Mouse (Mus musculus) forebrain, embryonic 14.5 days (tissue): ENCODE measurements around the gene Rhot2. TPM values are rescaled to one million over a fixed set of nuclear protein-coding genes. Genes with fewer than 3 reads are reported as not detected.

Experiments used
- ATAC-seq: fragments of 200-750 bp; cut with Nextera tagmentation; 2 replicates; pipeline ENCODE4 v1.8.0; 2017; ENCODE audit warnings: mild to moderate bottlenecking, moderate library complexity
- DNase-seq: peaks from one replicate; pipeline ENCODE4 v3.0.0-alpha.2; 2015; ENCODE audit warnings: low spot score
- H3K27ac ChIP-seq: fragments of 300-500 bp; sonication (generic); 2 replicates; pipeline ENCODE4 v1.5.1; 2014; ENCODE audit warnings: low read depth, mild to moderate bottlenecking, control low read depth, low read length, moderate library complexity
- H3K27me3 ChIP-seq: fragments of 300-500 bp; sonication (generic); replicated peaks from 2 replicates; pipeline ENCODE4 v1.6.1; 2014; ENCODE audit warnings: low read length, control low read depth, mixed read lengths; ENCODE audit not compliant: control insufficient read depth, insufficient read depth
- H3K36me3 ChIP-seq: fragments of 300-500 bp; sonication (generic); 2 replicates; pipeline ENCODE4 v1.6.1; 2014; ENCODE audit warnings: low read length, control low read depth; ENCODE audit not compliant: control insufficient read depth, insufficient read depth
- H3K4me1 ChIP-seq: fragments of 300-500 bp; sonication (generic); 2 replicates; pipeline ENCODE4 v1.6.1; 2014; ENCODE audit warnings: antibody characterized with exemption, low read length, control low read depth; ENCODE audit not compliant: control insufficient read depth, insufficient read depth
- H3K4me2 ChIP-seq: fragments of 300-500 bp; sonication (generic); 2 replicates; pipeline ENCODE4 v1.6.1; 2014; ENCODE audit warnings: mild to moderate bottlenecking, control low read depth, low read length
- H3K4me3 ChIP-seq: fragments of 300-500 bp; sonication (generic); 2 replicates; pipeline ENCODE4 v1.5.1; 2014; ENCODE audit warnings: low read depth, low read length, control low read depth
- H3K9ac ChIP-seq: fragments of 300-500 bp; sonication (generic); 2 replicates; pipeline ENCODE4 v1.6.1; 2014; ENCODE audit warnings: mild to moderate bottlenecking, low read length, control low read depth, moderate library complexity
- H3K9me3 ChIP-seq: fragments of 300-500 bp; sonication (generic); replicated peaks from 2 replicates; pipeline ENCODE4 v1.6.1; 2016; ENCODE audit warnings: low read length, control low read depth, mixed read lengths; ENCODE audit not compliant: control insufficient read depth
- WGBS: fragments of 180-500 bp; shearing (Covaris S2); extraction: QIAGEN DNeasy Blood & Tissue Kit; methylation state at CpG from one replicate; pipeline ENCODE4 v1.1.7; 2014; 5-methylcytosine and 5-hydroxymethylcytosine counted together
- polyA plus RNA-seq: library from polyadenylated mRNA; unstranded; fragments of >200 nt; fragmentation: Nextera tagmentation; extraction: Ambion mirVana; gene quantifications from 2 replicates; pipeline ENCODE4 v1.2.1, GENCODE M21; 2014

Gene Rhot2
- polyA plus RNA-seq, 1 experiment from 2014 or later, result 11.3 TPM

DNA sequence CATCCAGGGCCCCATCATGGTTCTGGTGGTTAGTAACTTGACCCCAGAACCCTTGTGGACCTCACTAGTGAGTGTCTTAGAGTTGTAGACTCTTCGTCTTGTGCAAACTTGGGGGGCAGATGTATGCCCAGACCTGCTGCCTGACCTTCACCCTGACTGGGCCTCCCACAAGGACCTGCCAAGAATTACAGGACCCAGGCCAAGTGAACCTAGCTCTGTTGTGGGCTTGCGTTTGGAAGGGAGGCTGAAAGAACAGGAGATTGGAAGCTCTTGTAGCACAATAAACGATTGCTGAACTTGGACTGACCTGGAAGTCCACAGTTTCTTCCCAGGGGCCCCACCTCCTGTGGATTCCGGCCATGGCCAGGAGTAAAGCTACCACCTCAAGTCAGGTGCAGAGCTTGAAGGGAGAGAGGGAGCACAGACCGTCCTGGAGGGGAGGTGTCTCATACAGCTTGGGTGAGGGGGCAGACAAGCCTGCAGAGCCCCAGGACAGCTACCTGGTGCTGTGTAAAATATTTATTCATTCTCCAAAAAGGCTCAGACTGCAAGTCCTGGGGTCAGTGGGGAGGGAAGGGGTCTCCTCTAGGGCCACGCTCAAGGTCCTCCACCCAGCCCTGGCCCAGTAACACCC lies 10.6 kb downstream of the Rhot2 start:
- Histone ChIP-seq H3K9me3 (no peaks in the 10 kb centered on the region), H3K27ac (peak overlapping the region; percentile 78; the same call in 1 of the 2 replicates), H3K4me2 (peak overlapping the region; percentile 79), H3K36me3 (peaks cover 44% of the 10 kb centered on the region), H3K4me1 (peaks cover 56% of the 10 kb centered on the region), H3K27me3 (no peaks in the 10 kb centered on the region), H3K9ac (peak overlapping the region; percentile 62), H3K4me3 (peak overlapping the region; percentile 86)
- DNase-seq (no peak), ATAC-seq (no peak)
- 48% methylated on average over 6 of the region's 6 CpGs for WGBS

DNA sequence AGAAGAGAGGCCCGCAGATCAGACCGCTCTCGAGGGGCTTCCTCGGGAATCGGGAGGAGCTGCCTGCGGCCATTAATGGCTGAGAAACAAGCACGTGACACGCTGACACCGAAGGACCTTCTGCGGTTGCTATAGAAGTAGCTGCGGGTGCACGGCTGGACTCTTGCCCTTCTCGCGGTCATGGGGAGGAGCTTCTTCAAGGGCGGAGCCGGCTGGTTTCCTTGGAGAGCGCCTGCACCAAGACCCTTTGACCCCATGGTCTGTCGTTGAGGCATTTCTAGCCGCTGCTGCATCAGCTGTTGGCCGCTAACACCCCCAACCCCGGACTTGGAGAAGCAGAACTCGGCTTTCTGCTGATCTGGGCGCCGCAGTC lies 11.4 kb downstream of the Rhot2 start, which contains the start of gene Stub1:
Gene Stub1 (minus strand): TSS at position 114 of the 373 bp plus-strand sequence.
- peak within 1 kb of the TSS; percentile 86 for H3K4me3 ChIP-seq
- H3K9me3 ChIP-seq, result no peaks in the 10 kb centered on the region
- under 1% methylated on average over 24 of the region's 24 CpGs for WGBS
- peak within 1 kb of the TSS; percentile 80 for H3K4me2 ChIP-seq
- ATAC-seq (no peak), DNase-seq (peak; percentile 84)
- H3K4me1 ChIP-seq, result peaks cover 58% of the 10 kb centered on the region
- peak within 1 kb of the TSS; percentile 89 for H3K9ac ChIP-seq
- H3K27me3 ChIP-seq, result no peaks in the 10 kb centered on the region
- peaks cover 40% of the 10 kb centered on the region for H3K36me3 ChIP-seq
- H3K27ac ChIP-seq, result peak within 1 kb of the TSS; percentile 82

DNA sequence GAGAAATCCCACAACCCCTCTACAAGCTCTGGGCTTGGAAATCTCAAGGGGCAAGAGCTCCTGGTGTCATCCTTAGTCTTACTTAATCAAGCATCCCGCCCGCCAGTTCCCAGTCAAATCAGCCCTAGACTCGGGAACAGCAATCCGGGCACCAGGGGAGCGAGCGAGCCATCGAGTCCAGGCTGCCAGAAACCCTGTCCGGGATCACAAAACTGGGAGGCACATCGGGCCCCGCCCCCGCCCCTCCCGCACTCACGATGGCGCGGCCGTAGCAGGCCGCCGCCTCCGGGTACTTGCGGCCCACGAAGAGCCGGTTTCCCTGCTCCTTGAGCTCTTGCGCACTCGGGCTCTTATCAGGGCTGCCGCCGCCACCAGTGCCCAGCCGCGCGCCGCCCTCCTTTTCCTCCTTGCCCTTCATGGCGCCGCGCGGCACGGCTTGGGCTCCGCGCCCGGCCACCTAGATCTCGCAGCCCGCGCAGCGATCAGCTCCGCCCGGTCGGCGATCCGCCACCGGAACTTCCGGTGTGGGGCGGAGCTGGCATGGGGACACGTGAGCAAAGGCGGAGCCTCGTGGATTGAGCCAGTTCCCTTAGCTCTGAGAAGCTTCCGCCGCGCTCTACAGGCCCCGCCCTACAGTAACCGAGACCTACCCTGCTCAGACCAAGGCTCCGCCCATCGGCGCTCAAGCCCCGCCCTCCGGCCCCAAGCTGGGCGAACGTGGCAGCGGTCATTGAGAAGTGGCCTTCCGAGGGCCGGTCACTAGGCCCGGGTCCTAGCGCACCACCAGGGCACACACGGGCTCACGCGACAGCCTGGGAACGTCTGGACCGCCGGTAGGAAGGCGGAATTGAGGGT lies 12.0 kb downstream of the Rhot2 start:
- peak overlapping the region; percentile 86 for H3K4me3 ChIP-seq
- no peaks in the 10 kb centered on the region for H3K9me3 ChIP-seq
- peaks cover 42% of the 10 kb centered on the region for H3K36me3 ChIP-seq
- H3K4me1 ChIP-seq, result peaks cover 55% of the 10 kb centered on the region
- WGBS, result under 1% methylated on average over 76 of the region's 77 CpGs
- peak; percentile 93 for ATAC-seq
- peak overlapping the region; percentile 80 for H3K4me2 ChIP-seq
- no peaks in the 10 kb centered on the region for H3K27me3 ChIP-seq
- peak overlapping the region; percentile 82 for H3K27ac ChIP-seq
- peak; percentile 99 for DNase-seq
- H3K9ac ChIP-seq, result peak overlapping the region; percentile 89

DNA sequence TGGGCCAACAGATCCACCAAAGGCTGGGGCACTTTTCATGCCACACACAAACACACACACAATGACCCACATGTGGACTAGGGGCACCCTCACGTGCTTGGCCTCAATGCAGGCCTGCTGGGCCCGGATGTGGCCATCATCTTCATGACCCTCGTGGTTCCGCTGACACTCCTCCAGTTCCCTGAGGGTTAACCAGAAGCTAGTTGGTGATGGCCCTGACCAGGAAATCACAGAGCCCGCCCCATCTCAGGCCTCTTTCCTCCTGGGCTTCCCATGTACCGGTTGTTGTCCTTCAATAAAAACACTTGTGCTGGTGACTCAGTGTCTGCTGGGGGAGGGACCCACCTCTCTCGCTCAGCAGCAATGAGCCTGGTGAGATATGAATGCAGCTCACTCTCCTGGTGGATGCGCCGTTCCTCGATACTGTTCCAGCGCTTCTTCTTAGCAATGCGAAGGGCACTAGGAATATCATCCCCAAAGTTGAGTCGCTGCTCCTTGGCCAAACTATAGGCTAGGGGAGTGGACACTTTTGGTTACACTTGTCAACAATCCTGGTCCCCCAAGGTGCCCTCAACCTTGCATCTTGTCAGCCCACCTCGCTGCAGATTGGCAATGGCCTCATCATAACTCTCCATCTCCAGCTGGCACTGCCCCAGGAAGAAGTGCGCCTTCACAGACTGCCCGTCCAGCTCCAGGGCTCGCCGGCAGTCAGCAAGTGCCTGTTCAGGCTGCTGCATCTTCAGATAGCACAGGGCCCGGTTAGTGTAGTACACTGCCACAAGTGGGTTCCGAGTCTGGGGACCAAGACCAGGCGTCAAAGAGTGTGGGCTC lies 13.0 kb downstream of the Rhot2 start:
- Histone ChIP-seq H3K9me3 (no peaks in the 10 kb centered on the region), H3K36me3 (peaks cover 52% of the 10 kb centered on the region), H3K4me3 (peak overlapping the region; percentile 86), H3K4me1 (peaks cover 48% of the 10 kb centered on the region), H3K27me3 (no peaks in the 10 kb centered on the region), H3K27ac (peak overlapping the region; percentile 82; the same call in 1 of the 2 replicates), H3K9ac (peak overlapping the region; percentile 89), H3K4me2 (peak overlapping the region; percentile 80)
- DNase-seq (no peak), ATAC-seq (no peak)
- WGBS, result 63% methylated on average over 21 of the region's 21 CpGs

DNA sequence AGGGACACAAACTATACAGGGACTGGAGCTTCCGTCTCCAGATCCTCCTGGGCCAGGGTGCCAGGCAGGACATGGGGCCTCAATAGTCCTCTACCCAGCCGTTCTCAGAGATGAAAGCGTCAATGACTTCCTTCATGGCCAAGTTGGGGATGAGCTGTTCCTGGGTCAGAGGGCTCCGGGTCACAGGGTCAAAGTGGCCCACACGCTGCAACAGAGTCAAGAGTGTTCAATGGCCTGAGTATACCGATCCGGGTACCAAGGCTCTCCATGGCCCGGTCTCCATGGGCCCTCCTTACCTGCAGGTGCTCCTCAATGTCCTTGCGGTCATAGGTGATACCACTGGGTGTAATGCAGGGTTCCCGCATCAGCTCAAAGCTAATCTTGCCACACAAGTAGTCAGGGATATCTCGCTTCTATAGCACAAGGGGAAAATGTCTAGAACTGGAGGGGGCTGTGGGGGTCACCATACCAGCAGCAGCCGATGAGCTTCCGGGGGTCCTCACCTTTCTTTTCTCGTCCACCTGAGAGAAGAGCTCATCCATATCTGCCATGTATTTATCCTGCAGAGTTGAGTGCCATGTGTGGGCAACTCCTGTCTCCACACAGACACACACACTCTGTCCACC lies 13.7 kb downstream of the Rhot2 start:
- no peaks in the 10 kb centered on the region for H3K9me3 ChIP-seq
- no peak overlapping the region for H3K4me3 ChIP-seq
- no peak overlapping the region for H3K27ac ChIP-seq
- no peak overlapping the region for H3K9ac ChIP-seq
- peaks cover 59% of the 10 kb centered on the region for H3K36me3 ChIP-seq
- H3K4me1 ChIP-seq, result peaks cover 42% of the 10 kb centered on the region
- H3K4me2 ChIP-seq, result peak overlapping the region; percentile 80
- 90% methylated on average over 14 of the region's 14 CpGs for WGBS
- no peaks in the 10 kb centered on the region for H3K27me3 ChIP-seq
- no peak for ATAC-seq
- DNase-seq, result no peak

DNA sequence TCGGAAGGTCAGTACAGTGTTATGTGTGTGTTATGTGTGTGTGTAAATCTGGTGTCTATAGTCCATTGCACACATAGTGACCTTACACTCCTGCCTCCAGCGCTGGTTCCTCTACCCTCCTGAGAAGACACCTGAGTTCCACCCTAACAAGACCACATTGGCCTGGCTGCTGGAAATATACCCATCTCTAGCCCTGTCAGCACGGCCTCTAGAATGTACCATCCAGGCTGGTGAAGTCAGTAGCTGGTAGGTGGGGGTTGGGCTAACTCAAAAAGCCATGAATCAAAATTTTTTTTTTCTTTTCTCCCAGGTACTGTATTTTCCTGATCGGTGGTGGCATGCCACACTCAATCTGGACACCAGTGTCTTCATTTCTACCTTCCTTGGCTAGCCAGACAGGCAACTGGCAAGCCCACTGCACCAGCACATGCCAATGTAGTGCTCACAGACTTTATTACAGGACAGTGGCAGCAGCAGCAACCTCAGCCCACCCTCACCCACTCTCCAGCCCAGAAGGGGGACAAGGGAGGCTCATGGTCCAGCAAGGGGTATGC lies 14.4 kb downstream of the Rhot2 start:
- no peak overlapping the region for H3K9ac ChIP-seq
- WGBS, result 83% methylated on average over 4 of the region's 4 CpGs

DNA sequence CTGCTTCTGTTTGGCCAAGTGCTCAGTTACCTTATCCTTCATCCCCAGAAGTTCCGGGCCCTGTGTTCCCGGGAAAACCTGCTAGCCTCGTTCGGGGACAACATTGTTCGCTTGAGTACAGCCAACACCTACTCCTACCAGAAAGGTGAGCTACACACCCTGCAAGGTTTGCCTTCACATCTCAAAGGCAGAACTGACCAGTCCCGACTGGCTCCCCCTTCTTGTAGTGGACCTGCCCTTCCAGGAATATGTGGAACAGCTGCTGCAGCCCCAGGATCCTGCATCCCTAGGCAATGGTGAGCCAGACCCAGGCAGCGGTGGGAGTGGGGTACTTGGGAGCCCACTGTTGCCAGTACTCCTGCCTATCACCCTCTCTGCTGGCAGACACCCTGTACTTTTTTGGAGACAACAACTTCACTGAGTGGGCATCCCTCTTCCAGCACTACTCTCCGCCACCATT lies 15.1 kb downstream of the Rhot2 start:
- WGBS, result 37% methylated on average over 8 of the region's 8 CpGs

More for the DNA sequence above, 14.4 kb downstream of the Rhot2 start:
- H3K27ac ChIP-seq, result no peak overlapping the region
- H3K4me1 ChIP-seq, result peaks cover 41% of the 10 kb centered on the region
- no peak overlapping the region for H3K4me3 ChIP-seq
- H3K4me2 ChIP-seq, result peak overlapping the region; percentile 89; the same call in 1 of the 2 replicates
- no peaks in the 10 kb centered on the region for H3K27me3 ChIP-seq
- peaks cover 56% of the 10 kb centered on the region for H3K36me3 ChIP-seq
- no peak for DNase-seq
- ATAC-seq, result no peak
- no peaks in the 10 kb centered on the region for H3K9me3 ChIP-seq

More for the DNA sequence above, 15.1 kb downstream of the Rhot2 start:
- DNase-seq (no peak), ATAC-seq (no peak)
- Histone ChIP-seq H3K4me1 (peaks cover 38% of the 10 kb centered on the region), H3K4me3 (peak overlapping the region; percentile 61), H3K27ac (peak overlapping the region; percentile 92), H3K4me2 (peak overlapping the region; percentile 89), H3K9ac (peak overlapping the region; percentile 88), H3K27me3 (no peaks in the 10 kb centered on the region), H3K9me3 (no peaks in the 10 kb centered on the region), H3K36me3 (peaks cover 50% of the 10 kb centered on the region)
